Mouse (Mus musculus): ENCODE data around the gene Padi4. TPM values are rescaled to one million over a fixed set of nuclear protein-coding genes. Genes with fewer than 3 reads are reported as not detected.

Gene Padi4
- polyA plus RNA-seq, 1 experiment from 2014 or later: 3.0 TPM

DNA sequence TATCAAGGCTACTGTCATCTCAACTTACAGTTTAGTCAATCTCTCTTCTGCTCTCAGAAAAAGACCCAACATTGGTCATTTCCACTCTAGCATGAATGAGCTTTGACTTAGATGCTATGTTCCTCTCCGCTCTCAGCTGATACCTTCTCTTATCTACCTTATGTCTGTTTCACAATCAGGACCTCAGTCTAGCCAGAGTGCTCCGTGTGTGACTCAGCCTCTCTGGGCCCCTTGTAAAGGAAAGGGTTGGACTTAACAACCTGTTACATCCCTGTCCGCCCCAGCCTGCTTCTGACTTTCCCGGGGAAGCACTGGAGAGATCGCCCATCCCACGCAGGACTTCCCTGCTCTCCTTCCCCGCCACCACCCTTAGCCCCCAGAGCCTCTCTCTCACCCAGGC lies 18.5 kb upstream of the Padi4 start:
- Histone ChIP-seq H3K4me3 (ENCODE audit: low read length) (no peak overlapping the region), H3K27ac (ENCODE audit: low read length) (no peak overlapping the region), H3K9me3 (replicated peaks; ENCODE audit: control insufficient read depth, low read length) (no peaks in the 10 kb centered on the region), H3K4me1 (ENCODE audit: control insufficient read depth, insufficient read depth, low read length) (peaks cover 3% of the 10 kb centered on the region; the same call in 1 of the 2 replicates), H3K4me2 (ENCODE audit: low read depth, low read length) (no peak overlapping the region), H3K36me3 (ENCODE audit: control insufficient read depth, insufficient read depth) (no peaks in the 10 kb centered on the region), H3K9ac (ENCODE audit: low read length) (no peak overlapping the region), H3K27me3 (ENCODE audit: control insufficient read depth, insufficient read depth, low read length) (no peaks in the 10 kb centered on the region)
- no peak for ATAC-seq (replicated peaks; ENCODE audit: extremely low read depth, insufficient read depth, low FRiP score)
- WGBS: 82% methylated on average over 7 of the region's 7 CpGs

- WGBS: 82% methylated on average over 16 of the region's 16 CpGs
- Histone ChIP-seq H3K27ac (ENCODE audit: low read length) (no peak overlapping the region), H3K4me1 (ENCODE audit: control insufficient read depth, insufficient read depth, low read length) (peaks cover 3% of the 10 kb centered on the region; the same call in 1 of the 2 replicates), H3K9me3 (replicated peaks; ENCODE audit: control insufficient read depth, low read length) (peaks cover 4% of the 10 kb centered on the region), H3K9ac (ENCODE audit: low read length) (no peak overlapping the region), H3K36me3 (ENCODE audit: control insufficient read depth, insufficient read depth) (no peaks in the 10 kb centered on the region), H3K4me3 (ENCODE audit: low read length) (no peak overlapping the region), H3K27me3 (ENCODE audit: control insufficient read depth, insufficient read depth, low read length) (no peaks in the 10 kb centered on the region), H3K4me2 (ENCODE audit: low read depth, low read length) (no peak overlapping the region)
- ATAC-seq (replicated peaks; ENCODE audit: extremely low read depth, insufficient read depth, low FRiP score): no peak
Observed at GRCm38 (mm10) chr4:140791071-140791470, 17.0 kb upstream of the Padi4 start.

DNA sequence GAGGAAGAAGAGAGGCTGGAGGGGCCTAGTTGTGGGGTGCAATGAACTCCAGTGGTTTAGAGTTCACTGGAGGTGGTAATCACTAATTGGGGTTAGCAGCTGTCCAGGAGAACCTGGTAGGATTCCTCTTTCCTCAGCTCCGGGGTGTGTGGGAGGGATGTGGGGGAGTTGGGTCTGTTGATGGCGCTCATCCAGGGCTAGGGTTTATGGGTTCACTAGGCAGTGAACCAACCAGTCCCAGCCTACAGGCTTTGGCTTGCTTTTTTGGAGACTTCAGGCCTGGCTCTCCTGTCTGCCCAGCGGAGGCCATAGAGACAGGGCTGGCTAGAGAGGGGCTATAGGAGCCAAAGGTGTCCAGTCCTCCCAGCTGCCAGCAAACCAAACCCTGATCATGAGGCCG lies 15.9 kb upstream of the Padi4 start:
- WGBS: 73% methylated on average over 4 of the region's 4 CpGs
- Histone ChIP-seq H3K9ac (ENCODE audit: low read length) (no peak overlapping the region), H3K9me3 (replicated peaks; ENCODE audit: control insufficient read depth, low read length) (peaks cover 4% of the 10 kb centered on the region), H3K4me3 (ENCODE audit: low read length) (no peak overlapping the region), H3K36me3 (ENCODE audit: control insufficient read depth, insufficient read depth) (no peaks in the 10 kb centered on the region), H3K4me2 (ENCODE audit: low read depth, low read length) (no peak overlapping the region), H3K4me1 (ENCODE audit: control insufficient read depth, insufficient read depth, low read length) (peaks cover 3% of the 10 kb centered on the region; the same call in 1 of the 2 replicates), H3K27me3 (ENCODE audit: control insufficient read depth, insufficient read depth, low read length) (no peaks in the 10 kb centered on the region), H3K27ac (ENCODE audit: low read length) (no peak overlapping the region)
- no peak for ATAC-seq (replicated peaks; ENCODE audit: extremely low read depth, insufficient read depth, low FRiP score)

DNA sequence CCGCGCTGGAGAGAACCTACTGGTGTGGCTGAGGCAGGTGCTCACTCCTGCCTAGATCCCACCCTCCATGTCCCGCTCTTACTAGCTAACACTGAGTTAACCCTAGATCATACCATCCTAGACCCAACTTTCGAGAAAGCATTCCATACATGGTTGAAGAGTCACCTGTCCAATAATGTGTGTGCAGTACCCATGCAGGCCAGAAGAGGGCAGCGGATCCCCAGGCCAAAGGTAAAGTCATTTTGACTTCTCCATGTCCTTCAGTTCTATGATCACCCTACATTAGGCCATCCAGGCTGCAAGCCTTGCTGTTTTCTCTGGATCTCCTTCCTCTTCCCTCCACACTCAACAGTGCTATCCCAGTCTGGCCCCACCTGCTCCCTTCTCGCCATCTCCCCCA lies 14.9 kb upstream of the Padi4 start:
- peaks cover 8% of the 10 kb centered on the region for H3K9me3 ChIP-seq (replicated peaks; ENCODE audit: control insufficient read depth, low read length)
- H3K4me1 ChIP-seq (ENCODE audit: control insufficient read depth, insufficient read depth, low read length): peaks cover 3% of the 10 kb centered on the region; the same call in 1 of the 2 replicates
- no peaks in the 10 kb centered on the region for H3K36me3 ChIP-seq (ENCODE audit: control insufficient read depth, insufficient read depth)
- no peaks in the 10 kb centered on the region for H3K27me3 ChIP-seq (ENCODE audit: control insufficient read depth, insufficient read depth, low read length)
- no peak for ATAC-seq (replicated peaks; ENCODE audit: extremely low read depth, insufficient read depth, low FRiP score)
- no peak overlapping the region for H3K9ac ChIP-seq (ENCODE audit: low read length)
- 51% methylated on average over 6 of the region's 6 CpGs for WGBS
- no peak overlapping the region for H3K4me3 ChIP-seq (ENCODE audit: low read length)
- H3K27ac ChIP-seq (ENCODE audit: low read length): no peak overlapping the region
- no peak overlapping the region for H3K4me2 ChIP-seq (ENCODE audit: low read depth, low read length)

- Histone ChIP-seq H3K27me3 (ENCODE audit: control insufficient read depth, insufficient read depth, low read length) (no peaks in the 10 kb centered on the region), H3K4me2 (ENCODE audit: low read depth, low read length) (no peak overlapping the region), H3K4me3 (ENCODE audit: low read length) (no peak overlapping the region), H3K9ac (ENCODE audit: low read length) (no peak overlapping the region), H3K9me3 (replicated peaks; ENCODE audit: control insufficient read depth, low read length) (peaks cover 8% of the 10 kb centered on the region), H3K36me3 (ENCODE audit: control insufficient read depth, insufficient read depth) (no peaks in the 10 kb centered on the region), H3K27ac (ENCODE audit: low read length) (no peak overlapping the region), H3K4me1 (ENCODE audit: control insufficient read depth, insufficient read depth, low read length) (peaks cover 3% of the 10 kb centered on the region; the same call in 1 of the 2 replicates)
- no peak for ATAC-seq (replicated peaks; ENCODE audit: extremely low read depth, insufficient read depth, low FRiP score)
- 74% methylated on average over 6 of the region's 6 CpGs for WGBS
Observed at GRCm38 (mm10) chr4:140788264-140788663, 14.2 kb upstream of the Padi4 start.

- WGBS: 53% methylated on average over 4 of the region's 4 CpGs
- H3K4me2 ChIP-seq (ENCODE audit: low read depth, low read length): no peak overlapping the region
- no peaks in the 10 kb centered on the region for H3K27me3 ChIP-seq (ENCODE audit: control insufficient read depth, insufficient read depth, low read length)
- H3K9ac ChIP-seq (ENCODE audit: low read length): no peak overlapping the region
- H3K9me3 ChIP-seq (replicated peaks; ENCODE audit: control insufficient read depth, low read length): peaks cover 8% of the 10 kb centered on the region
- no peaks in the 10 kb centered on the region for H3K36me3 ChIP-seq (ENCODE audit: control insufficient read depth, insufficient read depth)
- peak; percentile 37; the same call in 1 of the 2 replicates for ATAC-seq (replicated peaks; ENCODE audit: extremely low read depth, insufficient read depth, low FRiP score)
- peaks cover 3% of the 10 kb centered on the region; the same call in 1 of the 2 replicates for H3K4me1 ChIP-seq (ENCODE audit: control insufficient read depth, insufficient read depth, low read length)
- no peak overlapping the region for H3K4me3 ChIP-seq (ENCODE audit: low read length)
- H3K27ac ChIP-seq (ENCODE audit: low read length): no peak overlapping the region
Observed at GRCm38 (mm10) chr4:140787414-140787813, 13.4 kb upstream of the Padi4 start.

DNA sequence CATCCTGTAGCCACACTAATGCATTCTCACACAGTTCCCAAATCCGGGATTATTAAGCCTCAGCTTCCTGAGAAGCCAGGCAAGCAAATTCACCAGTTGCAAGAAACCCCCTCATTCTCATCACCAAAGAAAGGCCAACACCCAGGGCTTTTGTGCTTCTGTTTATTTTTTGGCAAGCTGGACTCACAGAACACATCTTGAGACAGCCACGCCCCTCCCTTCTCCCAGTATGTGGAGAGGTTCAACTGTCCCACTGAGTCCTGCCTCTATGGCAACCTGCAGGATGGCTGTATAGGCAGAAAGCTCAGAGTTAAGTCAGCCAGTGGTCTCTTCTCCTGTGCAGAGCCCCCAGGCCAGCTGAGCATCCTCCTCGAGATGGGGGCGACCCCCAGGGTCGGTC lies 11.2 kb upstream of the Padi4 start:
- Histone ChIP-seq H3K4me1 (ENCODE audit: control insufficient read depth, insufficient read depth, low read length) (peaks cover 2% of the 10 kb centered on the region; the same call in 1 of the 2 replicates), H3K36me3 (ENCODE audit: control insufficient read depth, insufficient read depth) (no peaks in the 10 kb centered on the region), H3K9me3 (replicated peaks; ENCODE audit: control insufficient read depth, low read length) (peaks cover 8% of the 10 kb centered on the region), H3K9ac (ENCODE audit: low read length) (no peak overlapping the region), H3K27ac (ENCODE audit: low read length) (no peak overlapping the region), H3K27me3 (ENCODE audit: control insufficient read depth, insufficient read depth, low read length) (no peaks in the 10 kb centered on the region), H3K4me3 (ENCODE audit: low read length) (no peak overlapping the region), H3K4me2 (ENCODE audit: low read depth, low read length) (no peak overlapping the region)
- no peak for ATAC-seq (replicated peaks; ENCODE audit: extremely low read depth, insufficient read depth, low FRiP score)
- 78% methylated on average over 5 of the region's 5 CpGs for WGBS

DNA sequence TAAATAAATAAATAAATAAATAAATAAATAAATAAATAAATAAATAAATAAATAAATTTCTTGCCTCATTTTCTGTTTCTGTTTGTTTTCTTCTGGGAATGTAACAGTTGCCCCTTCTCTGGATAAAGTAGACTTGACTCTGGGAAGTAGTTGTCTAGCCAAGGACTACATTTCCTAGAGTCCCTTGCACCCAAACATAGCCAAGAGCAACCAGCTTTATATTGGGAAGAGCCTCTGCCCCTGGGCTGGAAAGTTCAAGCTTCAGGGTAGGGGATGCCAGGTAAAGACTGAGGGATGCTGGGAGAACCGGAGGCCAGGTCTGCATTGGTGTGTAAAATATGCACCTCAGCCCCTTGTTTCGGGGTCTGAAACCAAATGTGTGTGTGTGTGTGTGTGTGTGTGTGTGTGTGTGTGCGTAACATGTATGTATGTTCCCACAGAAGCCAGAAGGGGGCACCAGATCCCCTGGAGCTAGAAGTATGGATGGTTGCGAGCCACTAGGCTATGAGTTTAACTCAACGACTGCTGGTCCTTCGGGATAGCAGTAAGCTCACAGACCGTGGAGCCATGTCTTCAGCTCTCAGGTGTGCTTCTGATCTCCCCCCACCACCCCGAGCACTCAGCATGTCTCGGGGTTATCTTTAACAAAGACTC lies 10.4 kb upstream of the Padi4 start:
- Histone ChIP-seq H3K27me3 (ENCODE audit: control insufficient read depth, insufficient read depth, low read length) (no peaks in the 10 kb centered on the region), H3K9ac (ENCODE audit: low read length) (no peak overlapping the region), H3K36me3 (ENCODE audit: control insufficient read depth, insufficient read depth) (no peaks in the 10 kb centered on the region), H3K4me2 (ENCODE audit: low read depth, low read length) (no peak overlapping the region), H3K4me3 (ENCODE audit: low read length) (no peak overlapping the region), H3K27ac (ENCODE audit: low read length) (no peak overlapping the region), H3K9me3 (replicated peaks; ENCODE audit: control insufficient read depth, low read length) (peaks cover 8% of the 10 kb centered on the region), H3K4me1 (ENCODE audit: control insufficient read depth, insufficient read depth, low read length) (no peaks in the 10 kb centered on the region; the same call in 1 of the 2 replicates)
- WGBS: 93% methylated on average over 9 of the region's 9 CpGs
- ATAC-seq (replicated peaks; ENCODE audit: extremely low read depth, insufficient read depth, low FRiP score): no peak

GRCm38 (mm10) chr4:140782821-140783220 lies 8.8 kb upstream of the Padi4 start:
- no peak for ATAC-seq (replicated peaks; ENCODE audit: extremely low read depth, insufficient read depth, low FRiP score)

More at GRCm38 (mm10) chr4:140782821-140783220, 8.8 kb upstream of the Padi4 start:
- WGBS: 80% methylated on average over 9 of the region's 9 CpGs
- Histone ChIP-seq H3K27me3 (ENCODE audit: control insufficient read depth, insufficient read depth, low read length) (no peaks in the 10 kb centered on the region), H3K9me3 (replicated peaks; ENCODE audit: control insufficient read depth, low read length) (peaks cover 8% of the 10 kb centered on the region), H3K4me3 (ENCODE audit: low read length) (no peak overlapping the region), H3K36me3 (ENCODE audit: control insufficient read depth, insufficient read depth) (no peaks in the 10 kb centered on the region), H3K9ac (ENCODE audit: low read length) (no peak overlapping the region), H3K4me1 (ENCODE audit: control insufficient read depth, insufficient read depth, low read length) (no peaks in the 10 kb centered on the region; the same call in 1 of the 2 replicates), H3K27ac (ENCODE audit: low read length) (no peak overlapping the region), H3K4me2 (ENCODE audit: low read depth, low read length) (no peak overlapping the region)

Measured in heart, embryonic 16.5 days (tissue).